Mouse (Mus musculus) telencephalon, adult 2 months (tissue): ENCODE results near the gene 4930432K21Rik.

Source experiments
- DNase-seq: peaks from one replicate; pipeline ENCODE4 v3.0.0-alpha.2; 2011; ENCODE audit warnings: low read depth, low spot score

The 4930432K21Rik gene

DNA sequence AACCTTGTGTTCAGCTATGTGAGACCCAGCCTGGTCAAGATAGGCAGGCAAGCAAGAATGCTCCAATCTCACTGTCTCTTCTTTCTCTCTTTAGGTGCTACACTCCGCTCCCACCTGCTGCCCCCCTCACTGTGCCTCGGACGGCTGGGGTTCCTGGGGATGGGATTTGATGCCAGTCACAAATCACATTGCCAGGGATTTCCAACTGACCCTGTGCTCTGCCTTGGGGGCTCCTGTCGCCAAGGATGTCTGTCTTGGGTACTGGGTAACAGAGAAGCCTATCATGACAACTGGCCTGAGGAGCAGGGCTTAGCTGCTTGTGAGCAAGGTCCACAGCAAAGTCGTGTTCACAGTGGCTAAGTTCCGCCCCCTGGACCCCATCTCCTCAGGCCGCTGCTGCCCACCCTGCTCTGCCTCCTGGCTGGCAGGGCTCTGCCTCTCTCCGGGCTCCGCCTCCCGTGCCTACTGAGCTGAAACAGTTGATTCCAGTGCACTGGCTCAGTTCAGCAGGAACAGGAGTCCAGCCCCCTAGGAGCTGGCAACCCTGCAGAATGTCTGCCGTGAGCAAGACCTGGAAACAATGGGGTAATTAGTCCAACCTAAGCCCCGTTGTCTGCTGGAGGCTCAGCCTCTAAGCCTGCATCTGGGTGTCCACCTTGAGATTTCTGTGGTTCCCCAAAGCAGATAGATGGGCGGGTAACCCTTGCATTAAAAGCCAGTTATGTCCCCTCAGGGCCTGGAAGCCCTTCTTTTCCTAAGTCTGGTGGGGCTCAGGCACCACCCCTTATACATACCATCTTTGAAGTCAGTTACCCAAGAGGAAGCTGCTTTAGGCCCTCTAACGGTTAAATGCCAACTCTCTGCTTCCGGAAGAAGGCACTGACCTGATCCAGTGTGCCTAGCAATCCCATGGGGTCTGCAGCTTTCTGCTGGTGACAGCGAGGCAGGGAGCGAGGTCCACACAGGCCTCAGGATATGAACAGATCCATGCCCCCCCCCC lies 60.9 kb downstream of the 4930432K21Rik start:
- DNase-seq: no peak

DNA sequence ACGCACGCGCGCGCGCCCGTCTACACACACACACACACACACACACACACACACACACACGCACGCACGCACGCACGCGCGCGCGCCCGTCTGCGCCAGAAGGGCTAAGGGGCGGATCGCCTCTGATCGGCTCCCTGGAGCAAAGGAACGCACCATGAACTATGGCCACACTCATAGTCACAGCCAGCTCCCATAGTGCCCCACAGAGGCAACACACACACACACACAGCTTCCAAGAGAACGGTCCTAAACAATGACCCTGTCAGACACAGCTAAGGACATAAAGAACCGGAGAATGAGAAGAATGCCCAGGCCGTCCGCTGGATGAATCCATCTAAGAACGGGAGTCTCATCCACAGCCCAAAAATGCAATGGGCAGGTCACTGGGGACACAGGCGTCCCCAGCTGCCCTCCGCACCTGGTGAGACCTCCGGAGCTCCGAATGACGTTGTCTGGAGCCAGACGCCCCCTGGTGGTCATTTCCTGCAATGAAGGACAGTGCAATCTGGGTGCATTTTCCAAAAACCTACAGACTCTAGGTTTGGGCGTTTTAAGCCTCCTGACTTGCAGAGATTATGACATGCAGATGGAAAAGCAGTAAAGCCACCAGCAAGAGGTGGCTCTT lies 62.5 kb downstream of the 4930432K21Rik start:
- no peak for DNase-seq

- no peak for DNase-seq
Measured at GRCm38 (mm10) chr8:84211202-84211601, 63.4 kb downstream of the 4930432K21Rik start.

DNA sequence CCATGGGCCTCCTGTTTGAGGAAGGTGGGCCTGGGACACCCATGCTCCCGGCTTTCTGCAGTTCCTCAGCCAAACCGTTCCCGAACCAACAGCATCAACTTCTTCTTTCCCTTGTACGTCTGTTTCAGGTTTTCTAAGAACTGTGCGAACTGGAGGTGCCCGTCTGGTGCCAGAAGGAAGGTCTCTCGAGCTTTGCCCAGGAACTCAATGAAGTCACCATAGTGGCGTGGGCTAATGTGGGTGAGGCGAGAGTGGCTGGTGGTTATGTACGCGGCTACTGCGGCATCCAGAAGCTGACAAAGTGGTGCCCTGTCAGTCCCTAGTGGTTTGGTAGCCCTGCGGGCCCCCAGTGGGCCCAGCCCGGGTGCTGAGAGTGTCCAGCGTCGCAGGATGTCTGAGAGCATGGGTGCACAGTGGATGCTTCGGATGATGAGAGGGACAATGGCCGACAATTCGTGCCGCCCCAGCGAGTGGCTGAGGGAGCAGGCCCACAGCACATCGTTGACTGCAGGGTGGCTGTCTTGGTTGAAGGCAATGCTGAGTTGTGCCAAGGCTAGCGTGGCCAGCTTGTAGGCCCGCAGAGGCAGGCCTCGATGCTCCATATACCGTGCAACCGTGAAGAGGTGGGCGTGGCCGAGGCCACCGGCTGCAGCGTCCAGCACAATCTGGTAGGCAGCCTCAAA lies 64.2 kb downstream of the 4930432K21Rik start:
- DNase-seq: no peak

GRCm38 (mm10) chr8:84213277-84213676 lies 65.5 kb downstream of the 4930432K21Rik start:
- DNase-seq: no peak

DNA sequence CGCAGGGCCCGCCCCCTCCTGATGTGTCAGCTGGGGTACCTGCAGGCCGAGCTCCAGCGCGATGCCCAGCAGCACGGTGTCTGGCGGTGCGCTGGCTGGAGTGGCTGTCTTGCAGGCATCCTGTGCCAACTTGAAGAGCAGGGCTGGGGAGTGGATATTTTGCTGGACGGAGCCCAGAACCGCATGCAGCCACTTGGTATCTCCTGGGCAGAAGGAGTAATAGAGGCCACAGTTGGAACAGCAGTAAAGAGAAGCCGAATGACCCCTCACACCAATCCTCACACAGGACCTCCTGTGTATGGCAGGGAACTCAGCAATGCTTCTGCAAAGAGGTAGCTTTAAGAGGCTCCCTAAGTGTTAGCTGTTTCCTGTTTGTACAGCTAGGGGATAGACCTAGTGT lies 69.4 kb downstream of the 4930432K21Rik start:
- no peak for DNase-seq

- no peak for DNase-seq
Measured at GRCm38 (mm10) chr8:84218143-84218542, 70.3 kb downstream of the 4930432K21Rik start.

- DNase-seq: no peak
Measured at GRCm38 (mm10) chr8:84220105-84220504, 72.3 kb downstream of the 4930432K21Rik start.
